Mouse (Mus musculus): ENCODE data around the gene Tm4sf4.

- TF ChIP-seq CTCF (IDR thresholded peaks at IDR 0.05; ENCODE audit: low read depth) (peak; percentile 71), EP300 (IDR thresholded peaks at IDR 0.05; ENCODE audit: low read depth) (no peak)
Measured at GRCm38 (mm10) chr3:57470326-57470725, 45.2 kb downstream of the Tm4sf4 start.
